Mouse (Mus musculus): Measurements from ENCODE around the gene Slc25a26.

Gene Slc25a26

GRCm38 (mm10) chr6:94634274-94634673 lies 134.1 kb downstream of the Slc25a26 start:
- intact Hi-C loops (cut with DNase I): no loop called here

GRCm38 (mm10) chr6:94634710-94635109 lies 134.6 kb downstream of the Slc25a26 start:
- intact Hi-C loops (cut with DNase I): no loop called here

GRCm38 (mm10) chr6:94635343-94635742 lies 135.2 kb downstream of the Slc25a26 start:
- intact Hi-C loops (cut with DNase I): no loop called here

- intact Hi-C loops (cut with DNase I): no loop called here
Measured at GRCm38 (mm10) chr6:94637024-94637434, 136.9 kb downstream of the Slc25a26 start.

GRCm38 (mm10) chr6:94640297-94640696 lies 140.2 kb downstream of the Slc25a26 start:
- intact Hi-C loops (cut with DNase I): no loop called here

- intact Hi-C loops (cut with DNase I): no loop called here
Measured at GRCm38 (mm10) chr6:94642048-94642447, 141.9 kb downstream of the Slc25a26 start.

- intact Hi-C loops (cut with DNase I): no loop called here
Measured at GRCm38 (mm10) chr6:94643989-94644388, 143.9 kb downstream of the Slc25a26 start.

- intact Hi-C loops (cut with DNase I): no loop called here
Measured at GRCm38 (mm10) chr6:94644641-94645040, 144.5 kb downstream of the Slc25a26 start.

- intact Hi-C loops (cut with DNase I): no loop called here
Measured at GRCm38 (mm10) chr6:94645723-94646122, 145.6 kb downstream of the Slc25a26 start.

- intact Hi-C loops (cut with DNase I): no loop called here
Measured at GRCm38 (mm10) chr6:94646274-94646863, 146.2 kb downstream of the Slc25a26 start.

GRCm38 (mm10) chr6:94646902-94647301 lies 146.8 kb downstream of the Slc25a26 start:
- intact Hi-C loops (cut with DNase I): no loop called here

GRCm38 (mm10) chr6:94647574-94648430 lies 147.7 kb downstream of the Slc25a26 start:
- intact Hi-C loops (cut with DNase I): no loop called here

- intact Hi-C loops (cut with DNase I): no loop called here
Measured at GRCm38 (mm10) chr6:94648496-94648895, 148.4 kb downstream of the Slc25a26 start.

- intact Hi-C loops (cut with DNase I): no loop called here
Measured at GRCm38 (mm10) chr6:94649637-94650036, 149.5 kb downstream of the Slc25a26 start.

GRCm38 (mm10) chr6:94651541-94651940 lies 151.4 kb downstream of the Slc25a26 start:
- intact Hi-C loops (cut with DNase I): no loop called here

GRCm38 (mm10) chr6:94652659-94653213 lies 152.6 kb downstream of the Slc25a26 start:
- intact Hi-C loops (cut with DNase I): no loop called here

- intact Hi-C loops (cut with DNase I): no loop called here
Measured at GRCm38 (mm10) chr6:94653388-94654316, 153.5 kb downstream of the Slc25a26 start.

All from adrenal gland (tissue).